Mouse (Mus musculus) spleen, postnatal 14 days (tissue): Measurements from ENCODE around the gene Sdk1.
A peak's percentile ranks its signal among the peaks of the same experiment; 100 is the strongest.

Experiments used
- DNase-seq, 2 experiments: peaks; one replicate each; pipeline ENCODE4 v3.0.0; 2021 to 2022; ENCODE audit warnings: low spot score in 2 of 2

Sdk1 gene

GRCm38 (mm10) chr5:141886006-141886405, 644.7 kb downstream of the Sdk1 start:
- DNase-seq: no peak

DNA sequence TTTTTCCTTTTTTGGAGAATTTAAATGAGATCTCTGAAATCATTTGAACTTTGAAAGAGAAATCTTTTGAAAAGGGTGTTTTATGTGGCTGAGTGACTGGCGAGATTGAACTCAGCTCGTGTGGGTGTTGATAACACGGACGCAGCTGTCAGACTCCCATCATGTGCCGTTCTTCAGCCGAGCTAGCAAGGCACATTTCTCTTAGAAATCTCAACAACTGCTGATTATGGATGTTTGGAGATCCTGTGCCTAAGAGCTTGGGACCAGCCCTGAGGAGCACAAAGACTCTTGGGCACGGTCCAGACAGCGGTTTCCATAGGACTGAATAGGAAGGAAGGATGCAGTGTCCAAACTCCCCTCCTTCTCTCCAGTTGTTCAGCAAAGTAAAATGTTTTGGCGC, 648.5 kb downstream of the Sdk1 start:
- DNase-seq: no peak

GRCm38 (mm10) chr5:141896402-141896801, 655.1 kb downstream of the Sdk1 start:
- no peak for DNase-seq

DNA sequence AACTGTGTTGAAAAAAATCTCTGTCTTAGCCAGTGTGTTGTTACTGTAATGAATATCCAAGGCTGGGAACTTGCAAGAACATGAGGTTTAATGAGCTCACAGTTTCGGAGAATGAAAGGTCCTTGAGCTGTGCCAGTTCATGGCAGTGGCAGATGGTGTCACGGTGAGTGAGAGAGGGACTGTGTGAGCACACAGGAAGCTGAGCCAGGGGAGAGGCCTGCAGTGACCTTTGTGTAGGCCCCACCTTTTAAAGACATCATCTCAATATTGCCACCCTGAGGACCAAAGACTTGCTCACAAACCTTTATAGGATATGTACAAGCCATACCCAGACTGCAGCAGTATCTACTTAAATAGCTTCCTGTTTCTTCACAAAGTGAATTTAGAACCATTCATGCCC, 656.2 kb downstream of the Sdk1 start:
- DNase-seq: no peak

DNA sequence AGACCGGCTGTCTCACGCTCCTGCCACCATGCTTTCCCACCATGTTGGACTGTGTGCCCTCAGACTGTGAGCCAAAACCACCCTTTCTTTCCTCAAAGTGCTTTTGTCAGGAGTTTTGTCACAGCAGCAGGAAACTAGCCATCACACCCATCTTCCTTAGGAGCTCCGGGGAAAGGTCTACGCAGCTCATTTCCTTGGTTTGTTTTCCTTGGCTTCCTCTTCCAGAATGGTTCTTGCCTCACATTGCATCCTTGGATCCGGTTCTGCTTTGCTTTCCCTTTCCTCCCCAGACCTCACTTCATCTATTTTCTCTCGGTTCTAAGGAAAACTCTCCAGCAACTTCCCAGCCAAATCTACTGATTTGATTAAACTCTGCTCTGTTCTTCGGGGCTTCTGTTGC, 658.5 kb downstream of the Sdk1 start:
- no peak for DNase-seq

- DNase-seq: no peak
These were observed 661.4 kb downstream of the Sdk1 start for GRCm38 (mm10) chr5:141902544-141903250.

DNA sequence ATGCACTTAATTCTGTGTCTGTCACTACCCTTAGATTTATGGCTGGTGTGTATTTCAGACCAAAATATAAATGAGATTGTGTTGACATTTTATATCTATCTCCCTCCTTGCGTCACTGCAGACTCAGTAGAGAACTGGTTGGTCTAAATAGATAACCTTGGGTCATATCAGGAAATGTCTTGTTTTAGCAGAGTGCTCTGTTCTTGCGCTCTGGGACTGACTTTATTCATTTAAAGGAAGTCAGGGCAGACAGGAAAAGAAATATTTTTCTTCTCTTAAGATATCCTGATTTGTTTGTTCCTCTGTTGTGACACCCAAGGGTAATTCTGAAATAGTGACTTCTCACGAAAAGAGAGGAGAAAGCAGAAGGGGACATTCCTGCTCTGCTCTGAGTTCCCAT, 669.2 kb downstream of the Sdk1 start:
- no peak for DNase-seq

DNA sequence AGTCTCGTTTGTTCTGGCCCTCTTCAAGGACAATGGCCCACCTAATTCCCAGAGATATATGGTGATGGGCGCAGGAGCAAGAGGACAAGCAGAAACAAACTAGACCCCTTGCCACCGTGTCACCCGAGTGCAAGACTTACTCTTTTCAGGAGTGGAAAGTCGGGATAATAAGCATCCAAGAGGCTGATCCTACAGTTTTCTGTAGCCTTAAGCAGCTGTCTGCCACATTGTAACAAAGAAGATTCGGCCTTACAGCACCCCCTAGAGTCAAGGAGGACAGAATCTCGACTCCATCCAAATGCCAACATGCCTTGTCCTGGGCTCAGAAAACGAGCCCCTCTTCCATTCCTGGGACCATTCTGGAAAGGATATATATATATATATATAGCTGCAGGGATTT, 669.6 kb downstream of the Sdk1 start:
- no peak for DNase-seq

DNA sequence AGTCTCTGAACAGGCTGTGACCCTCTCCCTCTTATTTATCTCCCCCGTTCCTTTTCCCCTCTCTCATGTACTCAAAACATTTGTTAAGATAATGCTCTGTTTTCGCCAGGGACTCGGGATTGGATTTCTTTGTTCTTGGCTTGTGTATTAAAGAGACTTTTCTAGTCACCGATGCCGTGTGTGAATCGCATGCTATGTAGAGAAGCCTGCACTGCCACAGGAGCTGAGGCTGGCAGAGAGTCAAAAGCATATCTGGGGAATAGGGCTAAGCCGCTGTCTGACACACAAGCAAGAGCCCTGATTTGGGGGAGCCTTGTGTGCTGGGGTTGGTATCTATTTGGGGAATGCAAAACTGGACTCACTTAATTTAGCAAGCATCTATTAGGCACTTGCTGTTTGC, 671.6 kb downstream of the Sdk1 start:
- no peak for DNase-seq

DNA sequence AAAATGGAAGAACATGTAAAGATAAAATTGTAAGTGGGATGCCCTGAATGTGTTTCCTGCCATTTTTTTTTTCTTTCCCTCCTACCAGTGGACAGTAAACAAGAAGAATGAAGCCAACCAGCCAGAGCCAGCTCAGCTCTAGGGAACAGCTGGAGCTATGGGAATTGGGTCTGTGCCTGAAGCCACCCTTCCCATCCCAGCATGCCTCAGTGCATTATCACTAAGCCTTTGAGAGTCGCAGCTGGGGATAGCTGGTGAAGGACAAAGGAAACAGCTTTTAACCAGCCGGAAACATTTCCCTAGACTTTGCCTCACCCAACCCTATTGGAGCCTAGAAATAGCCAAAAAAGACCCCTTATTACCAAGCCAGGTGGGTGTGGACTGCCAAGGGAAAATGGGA, 675.7 kb downstream of the Sdk1 start:
- DNase-seq: no peak

DNA sequence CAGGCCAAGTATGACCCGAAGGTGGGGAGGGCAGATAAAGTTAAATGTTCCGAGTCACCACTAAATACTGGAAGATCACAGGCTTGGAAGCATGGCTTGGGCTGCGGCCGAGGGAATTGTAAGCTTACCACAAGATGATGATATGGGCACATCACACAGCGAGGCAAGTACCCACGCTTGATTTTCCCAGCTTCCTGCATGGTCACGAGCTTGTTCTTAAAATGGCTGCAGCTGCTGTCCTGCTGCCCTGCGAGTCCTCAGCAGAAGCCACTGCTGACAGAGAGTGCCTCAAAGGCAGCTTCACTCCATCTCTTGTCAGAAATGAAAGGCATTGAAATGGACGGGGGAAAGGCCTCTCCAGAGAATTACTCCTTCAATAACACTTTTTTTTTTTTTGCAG, 697.7 kb downstream of the Sdk1 start:
- DNase-seq: no peak

GRCm38 (mm10) chr5:141940636-141941035, 699.3 kb downstream of the Sdk1 start:
- DNase-seq: no peak

DNA sequence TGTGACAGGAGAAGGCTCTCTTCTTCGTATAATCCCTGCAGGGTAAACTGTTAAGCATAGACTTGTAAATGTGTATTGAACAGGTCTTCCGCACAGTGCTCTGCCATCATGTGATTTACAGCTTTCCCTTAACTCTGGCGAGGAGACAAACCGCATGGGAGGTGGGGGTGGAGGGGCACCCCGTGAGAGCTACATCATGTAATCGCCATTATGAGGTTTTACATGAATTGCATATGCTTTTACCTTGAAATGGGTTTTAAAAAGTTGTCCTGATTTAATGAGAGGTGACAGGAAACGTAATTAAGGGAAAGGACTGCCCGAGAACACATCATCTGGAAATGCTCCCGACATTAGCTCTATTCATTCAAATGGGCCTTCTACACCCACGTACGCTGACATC, 709.5 kb downstream of the Sdk1 start:
- no peak for DNase-seq

DNA sequence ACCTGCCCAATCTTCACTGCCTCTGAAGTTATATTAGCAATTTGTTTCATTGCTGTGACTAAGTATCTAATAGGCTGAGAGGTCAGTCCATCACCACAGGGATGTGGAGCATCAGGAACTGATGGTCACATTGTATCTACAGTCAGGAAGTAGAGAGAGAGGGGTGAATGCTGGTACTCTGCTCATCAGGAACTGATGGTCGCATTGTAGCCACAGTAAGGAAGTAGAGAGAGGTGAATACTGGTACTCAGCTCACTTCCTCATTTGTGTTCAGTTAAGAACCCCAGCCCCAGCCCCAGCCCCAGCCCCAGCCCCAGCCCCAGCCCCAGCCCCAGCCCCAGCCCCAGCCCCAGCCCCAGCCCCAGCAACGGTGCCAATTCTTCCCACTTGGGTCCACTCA, 711.0 kb downstream of the Sdk1 start:
- no peak for DNase-seq

- no peak for DNase-seq
These were observed 711.6 kb downstream of the Sdk1 start for GRCm38 (mm10) chr5:141952708-141953490.

GRCm38 (mm10) chr5:141971071-141971470, 729.8 kb downstream of the Sdk1 start:
- no peak for DNase-seq

DNA sequence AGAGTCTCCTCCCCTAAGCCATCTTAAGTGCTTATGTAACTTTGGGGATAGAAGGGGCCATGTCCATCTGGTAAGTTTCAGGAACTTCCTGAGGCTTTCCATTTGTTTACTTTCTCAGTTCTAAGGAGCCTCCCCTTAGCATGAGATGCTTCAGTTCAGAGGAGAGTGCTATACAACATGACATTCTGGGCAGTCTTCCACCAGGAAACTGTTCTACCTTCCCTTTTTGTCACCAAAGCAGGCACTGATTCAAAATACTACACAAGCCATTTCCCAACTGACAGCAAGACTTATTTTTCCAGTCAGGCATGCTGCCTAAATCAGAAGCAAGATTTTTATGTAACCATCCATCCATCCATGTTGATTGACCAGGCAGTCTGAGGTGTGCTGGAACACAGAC, 738.2 kb downstream of the Sdk1 start:
- DNase-seq: no peak

DNA sequence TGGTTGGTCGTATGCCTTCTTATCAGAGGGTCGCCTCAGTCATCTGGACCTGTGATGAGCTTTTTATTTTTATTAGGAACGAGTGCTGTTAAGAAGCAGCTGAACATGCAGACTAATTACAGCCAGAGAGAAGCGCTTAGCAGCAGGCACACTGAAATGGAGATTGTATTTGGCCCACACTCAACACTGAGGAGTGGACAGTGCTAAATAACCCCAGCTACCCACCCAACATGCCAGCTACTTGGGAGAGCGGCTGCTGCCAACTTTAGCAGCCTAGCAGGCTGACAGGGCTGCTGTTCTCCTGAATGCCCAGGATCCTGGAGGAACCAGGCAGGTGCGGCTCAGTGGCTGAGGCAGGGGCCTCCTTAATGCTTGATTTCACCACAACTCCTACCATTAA, 739.5 kb downstream of the Sdk1 start:
- DNase-seq: no peak

GRCm38 (mm10) chr5:141984322-141984721, 743.0 kb downstream of the Sdk1 start:
- no peak for DNase-seq

- peak; percentile 24 to 59 for DNase-seq
These were observed 743.7 kb downstream of the Sdk1 start for GRCm38 (mm10) chr5:141985003-141985402.

DNA sequence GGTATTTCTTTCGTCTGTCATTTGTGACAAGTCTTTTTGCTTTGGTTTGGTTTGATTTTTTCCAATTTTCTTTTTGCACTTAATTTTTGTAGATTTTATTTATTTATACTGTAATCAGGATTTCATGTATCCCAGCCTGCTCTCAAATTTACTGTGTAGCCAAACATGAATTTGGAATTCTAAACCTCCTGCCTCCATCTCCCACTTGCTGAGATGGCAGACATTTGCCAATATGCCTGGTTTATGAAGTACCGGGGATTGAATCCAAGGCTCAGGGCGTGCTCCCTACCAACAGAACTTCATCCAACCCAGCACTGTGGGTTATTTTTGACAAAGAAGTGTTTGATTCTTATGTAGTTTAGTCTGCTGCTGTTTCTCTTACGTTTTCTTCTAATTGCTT, 744.3 kb downstream of the Sdk1 start:
- DNase-seq: no peak

DNA sequence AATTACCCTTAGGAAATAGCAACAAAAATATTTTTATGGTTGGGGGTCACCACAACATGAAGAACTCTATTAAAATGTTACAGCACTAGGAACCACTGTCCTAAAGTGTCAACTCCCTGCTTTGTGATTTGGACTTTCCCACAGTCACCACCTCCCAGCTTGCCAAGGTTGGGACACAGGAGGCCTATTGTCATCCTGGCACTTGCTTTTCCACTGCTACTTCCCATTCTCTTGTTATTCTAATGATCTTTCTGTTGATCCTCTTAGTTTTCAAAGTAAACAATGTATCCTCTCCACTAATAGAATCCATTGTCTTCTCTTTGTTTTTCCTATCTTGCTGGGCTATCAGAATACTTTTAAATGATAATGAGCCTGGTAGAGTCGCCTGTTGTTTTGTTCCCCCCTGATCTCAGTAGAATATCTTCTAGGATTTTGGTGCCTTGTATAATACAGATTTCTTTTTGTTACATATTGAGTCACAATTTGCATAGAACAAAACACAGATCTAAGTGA, 746.1 kb downstream of the Sdk1 start:
- no peak for DNase-seq

DNA sequence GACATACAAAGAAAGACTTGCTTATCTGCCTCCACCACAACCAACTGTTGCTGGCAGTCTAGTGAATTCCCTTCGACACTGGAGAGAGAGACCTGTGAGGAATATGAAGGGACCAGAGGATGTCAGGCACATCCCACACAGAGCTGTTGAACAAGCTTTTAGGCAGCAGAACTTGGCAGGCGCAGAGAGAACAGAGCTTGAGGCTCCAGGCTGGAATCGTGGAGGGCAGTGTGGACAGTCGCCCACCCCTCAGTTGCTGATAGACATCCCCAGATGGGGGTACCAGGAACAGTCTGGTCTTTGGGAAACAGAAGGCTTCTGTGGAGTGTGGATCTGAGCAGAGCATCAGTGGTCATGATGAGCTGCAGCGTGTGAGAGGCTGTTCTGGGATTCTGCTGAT, 747.4 kb downstream of the Sdk1 start:
- no peak for DNase-seq
